Mouse (Mus musculus) CH12.LX (cell line): ENCODE data around the gene Prr15l. TPM values are rescaled to one million over a fixed set of nuclear protein-coding genes. Genes with fewer than 3 reads are reported as not detected.

Experiments
- DNase-seq: peaks from one replicate; pipeline ENCODE4 v3.0.0-alpha.2; 2013; ENCODE audit errors: extremely low read depth
- H3K27ac ChIP-seq: 2 replicates; pipeline ENCODE4 v1.5.1; 2012; ENCODE audit warnings: low read depth, mild to moderate bottlenecking, control low read depth, moderate library complexity; ENCODE audit not compliant: insufficient read depth
- H3K27me3 ChIP-seq: replicated peaks from 2 replicates; pipeline ENCODE3; 2012; ENCODE audit warnings: inconsistent platforms
- H3K36me3 ChIP-seq, 2 experiments: replicated peaks in 1 of 2; 2 replicates each; pipeline versions ENCODE3 to v1.6.1; 2012; ENCODE audit warnings: inconsistent platforms in 1 of 2, low read length in 1 of 2, mild to moderate bottlenecking in 1 of 2, mixed read lengths in 1 of 2, moderate library complexity in 1 of 2; ENCODE audit not compliant: control insufficient read depth in 1 of 2, insufficient read depth in 1 of 2
- H3K4me1 ChIP-seq, 2 experiments: 2 replicates each; pipeline ENCODE4 v1.6.1; 2012; ENCODE audit warnings: inconsistent platforms in 1 of 2, moderate library complexity in 1 of 2; ENCODE audit not compliant: insufficient read depth in 2 of 2, control insufficient read depth in 1 of 2
- H3K4me2 ChIP-seq: 2 replicates; pipeline ENCODE4 v1.6.1; 2012; ENCODE audit warnings: low read depth, mild to moderate bottlenecking, control low read depth; ENCODE audit not compliant: poor library complexity, insufficient read depth, severe bottlenecking
- H3K4me3 ChIP-seq, 3 experiments: fragments of 150-350 bp in 1 of 3; sonication (generic) in 1 of 3; replicated peaks in 1 of 3; 2 replicates each; pipeline versions ENCODE3 to v1.5.1; 2011 to 2012; ENCODE audit warnings: low read depth in 2 of 3, low read length in 2 of 3, mild to moderate bottlenecking in 2 of 3, moderate library complexity in 2 of 3, control low read depth in 1 of 3, improper control_type of control experiment in 1 of 3, inconsistent platforms in 1 of 3, mixed read lengths in 1 of 3; ENCODE audit not compliant: poor library complexity in 1 of 3
- H3K79me2 ChIP-seq: replicated peaks from 2 replicates; pipeline ENCODE4 v1.6.1; 2012; ENCODE audit warnings: mild to moderate bottlenecking, moderate library complexity; ENCODE audit not compliant: control insufficient read depth, poor library complexity, insufficient read depth, severe bottlenecking; ENCODE audit errors: extremely low read depth
- H3K9ac ChIP-seq: 2 replicates; pipeline ENCODE4 v1.6.1; 2012; ENCODE audit warnings: low read depth, mild to moderate bottlenecking, control low read depth, moderate library complexity; ENCODE audit not compliant: insufficient read depth
- H3K9me3 ChIP-seq: replicated peaks from 2 replicates; pipeline ENCODE3; 2012; ENCODE audit warnings: low read length, inconsistent platforms, mixed read lengths
- BHLHE40 ChIP-seq: IDR thresholded peaks from 2 replicates; pipeline ENCODE4 v1.6.1; 2011; ENCODE audit warnings: mild to moderate bottlenecking, low read depth, low read length, improper control_type of control experiment
- CHD1 ChIP-seq: IDR thresholded peaks from 2 replicates; pipeline ENCODE4 v1.6.1; 2012; ENCODE audit warnings: low read depth, low read length, improper control_type of control experiment, inconsistent platforms
- CHD2 ChIP-seq: IDR thresholded peaks from 2 replicates; pipeline ENCODE4 v1.6.1; 2011; ENCODE audit warnings: low read length, improper control_type of control experiment
- CTCF ChIP-seq, 2 experiments: IDR thresholded peaks in 1 of 2; conservative IDR thresholded peaks in 1 of 2; 2 replicates each; pipeline ENCODE4 v1.5.1; 2011 to 2012; ENCODE audit warnings: low read depth in 2 of 2, low read length in 2 of 2, improper control_type of control experiment in 1 of 2, inconsistent platforms in 1 of 2, mild to moderate bottlenecking in 1 of 2, moderate library complexity in 1 of 2
- E2F4 ChIP-seq: IDR thresholded peaks from 2 replicates; pipeline ENCODE4 v1.6.1; 2011; ENCODE audit warnings: low read depth, low read length, improper control_type of control experiment; ENCODE audit not compliant: insufficient replicate concordance
- ELF1 ChIP-seq: IDR thresholded peaks from 2 replicates; pipeline ENCODE4 v1.6.1; 2014; ENCODE audit warnings: low read depth, mild to moderate bottlenecking, inconsistent platforms, low read length, improper control_type of control experiment
- EP300 ChIP-seq: IDR thresholded peaks from 2 replicates; pipeline ENCODE4 v1.6.1; 2011; ENCODE audit warnings: low read length, improper control_type of control experiment
- ETS1 ChIP-seq: conservative IDR thresholded peaks from 2 replicates; pipeline ENCODE4 v1.6.1; 2012; ENCODE audit warnings: low read depth, mild to moderate bottlenecking, inconsistent platforms, low read length, improper control_type of control experiment, moderate library complexity
- GABPA ChIP-seq: IDR thresholded peaks from 2 replicates; pipeline ENCODE4 v1.6.1; 2012; ENCODE audit warnings: low read depth, low read length, improper control_type of control experiment, inconsistent platforms; ENCODE audit not compliant: insufficient replicate concordance
- HCFC1 ChIP-seq: IDR thresholded peaks from 2 replicates; pipeline ENCODE4 v1.6.1; 2012; ENCODE audit warnings: low read depth, mild to moderate bottlenecking, inconsistent platforms, low read length, improper control_type of control experiment
- IRF4 ChIP-seq: IDR thresholded peaks from 2 replicates; pipeline ENCODE4 v1.6.1; 2014; ENCODE audit warnings: low read depth, mild to moderate bottlenecking, inconsistent platforms, low read length, improper control_type of control experiment
- JUN ChIP-seq: IDR thresholded peaks from 2 replicates; pipeline ENCODE4 v1.6.1; 2011; ENCODE audit warnings: low read depth, mild to moderate bottlenecking, low read length, improper control_type of control experiment, moderate library complexity; ENCODE audit not compliant: insufficient read depth
- JUND ChIP-seq: conservative IDR thresholded peaks from 2 replicates; pipeline ENCODE4 v1.6.1; 2011; ENCODE audit warnings: low read depth, low read length, improper control_type of control experiment
- KAT2A ChIP-seq: IDR thresholded peaks from 2 replicates; pipeline ENCODE4 v1.6.1; 2012; ENCODE audit warnings: low read length, improper control_type of control experiment, inconsistent platforms; ENCODE audit not compliant: insufficient replicate concordance
- MAFK ChIP-seq: IDR thresholded peaks from 2 replicates; pipeline ENCODE4 v1.6.1; 2011; ENCODE audit warnings: low read length, improper control_type of control experiment; ENCODE audit not compliant: insufficient replicate concordance
- MAX ChIP-seq: IDR thresholded peaks from 2 replicates; pipeline ENCODE4 v1.6.1; 2011; ENCODE audit warnings: low read length, improper control_type of control experiment
- MAZ ChIP-seq: IDR thresholded peaks from 2 replicates; pipeline ENCODE4 v1.6.1; 2012; ENCODE audit warnings: low read depth, mild to moderate bottlenecking, inconsistent platforms, low read length, improper control_type of control experiment, moderate library complexity
- MEF2A ChIP-seq: IDR thresholded peaks from 2 replicates; pipeline ENCODE4 v1.6.1; 2014; ENCODE audit warnings: low read depth, mild to moderate bottlenecking, inconsistent platforms, low read length, improper control_type of control experiment, borderline replicate concordance
- MXI1 ChIP-seq: IDR thresholded peaks from 2 replicates; pipeline ENCODE4 v1.6.1; 2011; ENCODE audit warnings: mild to moderate bottlenecking, low read depth, low read length, improper control_type of control experiment
- MYC ChIP-seq: IDR thresholded peaks from 2 replicates; pipeline ENCODE4 v1.6.1; 2011; ENCODE audit warnings: low read depth, mild to moderate bottlenecking, improper control_type of control experiment, low read length
- NELFE ChIP-seq: IDR thresholded peaks from 2 replicates; pipeline ENCODE4 v1.6.1; 2011; ENCODE audit warnings: low read depth, low read length, improper control_type of control experiment
- NRF1 ChIP-seq: IDR thresholded peaks from 2 replicates; pipeline ENCODE4 v1.6.1; 2014; ENCODE audit warnings: low read depth, mild to moderate bottlenecking, inconsistent platforms, low read length, improper control_type of control experiment, moderate library complexity
- PAX5 ChIP-seq: IDR thresholded peaks from 2 replicates; pipeline ENCODE4 v1.6.1; 2012; ENCODE audit warnings: low read length, inconsistent platforms, mixed read lengths
- POLR2A ChIP-seq: IDR thresholded peaks from 2 replicates; pipeline ENCODE4 v1.6.1; 2011; ENCODE audit warnings: low read depth, mild to moderate bottlenecking, improper control_type of control experiment, low read length
- POLR2AphosphoS2 ChIP-seq: IDR thresholded peaks from 2 replicates; pipeline ENCODE4 v1.6.1; 2011; ENCODE audit warnings: low read depth, low read length, improper control_type of control experiment
- RAD21 ChIP-seq: IDR thresholded peaks from 2 replicates; pipeline ENCODE4 v1.6.1; 2011; ENCODE audit warnings: low read depth, mild to moderate bottlenecking, low read length, improper control_type of control experiment, moderate library complexity
- RCOR1 ChIP-seq: conservative IDR thresholded peaks from 2 replicates; pipeline ENCODE4 v1.6.1; 2012; ENCODE audit warnings: low read depth, mild to moderate bottlenecking, inconsistent platforms, low read length, improper control_type of control experiment
- SIN3A ChIP-seq: IDR thresholded peaks from 2 replicates; pipeline ENCODE4 v1.6.1; 2012; ENCODE audit warnings: low read length, improper control_type of control experiment, inconsistent platforms
- SMC3 ChIP-seq: IDR thresholded peaks from 2 replicates; pipeline ENCODE4 v1.6.1; 2011; ENCODE audit warnings: low read depth, low read length, improper control_type of control experiment
- TBP ChIP-seq: conservative IDR thresholded peaks from 2 replicates; pipeline ENCODE4 v1.6.1; 2011; ENCODE audit warnings: low read depth, low read length, improper control_type of control experiment
- TCF12 ChIP-seq: IDR thresholded peaks from 2 replicates; pipeline ENCODE4 v1.6.1; 2014; ENCODE audit warnings: low read depth, mild to moderate bottlenecking, inconsistent platforms, low read length, improper control_type of control experiment
- UBTF ChIP-seq: IDR thresholded peaks from 2 replicates; pipeline ENCODE4 v1.6.1; 2012; ENCODE audit warnings: low read depth, mild to moderate bottlenecking, inconsistent platforms, low read length, improper control_type of control experiment, moderate library complexity
- USF1 ChIP-seq: IDR thresholded peaks from 2 replicates; pipeline ENCODE4 v1.6.1; 2014; ENCODE audit warnings: low read depth, mild to moderate bottlenecking, inconsistent platforms, low read length, improper control_type of control experiment
- USF2 ChIP-seq: conservative IDR thresholded peaks from 2 replicates; pipeline ENCODE4 v1.6.1; 2011; ENCODE audit warnings: low read depth, low read length, improper control_type of control experiment
- ZC3H11A ChIP-seq: IDR thresholded peaks from 2 replicates; pipeline ENCODE4 v1.6.1; 2012; ENCODE audit warnings: low read depth, mild to moderate bottlenecking, inconsistent platforms, low read length, improper control_type of control experiment
- ZKSCAN1 ChIP-seq: IDR thresholded peaks from 2 replicates; pipeline ENCODE4 v1.6.1; 2012; ENCODE audit warnings: low read depth, inconsistent platforms, low read length, improper control_type of control experiment, borderline replicate concordance
- ZMIZ1 ChIP-seq: IDR thresholded peaks from 2 replicates; pipeline ENCODE4 v1.6.1; 2012; ENCODE audit warnings: low read depth, mild to moderate bottlenecking, inconsistent platforms, low read length, improper control_type of control experiment
- ZNF384 ChIP-seq: IDR thresholded peaks from 2 replicates; pipeline ENCODE4 v1.6.1; 2012; ENCODE audit warnings: low read depth, low read length, improper control_type of control experiment, inconsistent platforms
- dilution Hi-C: fragments of 300-500 bp; cut with MboI; formaldehyde crosslinking; loops from 2 replicates; pipeline ENCODE4 v1.14.3; 2020; ENCODE audit warnings: low sequenced_read_pairs; ENCODE audit not compliant: extremely low pct_unique_long_range_greater_than_20kb, extremely low pct_ligation_motif_present
- in situ Hi-C: fragments of 300-500 bp; cut with MboI; formaldehyde crosslinking; loops from 3 replicates; pipeline ENCODE4 v1.14.3; 2019; ENCODE audit warnings: low sequenced_read_pairs, low pct_ligation_motif_present, low pct_unique_long_range_greater_than_20kb, mixed read lengths
- polyA plus RNA-seq: library from polyadenylated mRNA; unstranded; fragments of >175 nt; gene quantifications from 2 replicates; pipeline ENCODE4 v1.2.1, GENCODE M21; 2012; ENCODE audit warnings: low read depth; ENCODE audit not compliant: insufficient read length
- total RNA-seq, 2 experiments: library from RNA; depleted of rRNA; stranded (reverse); fragments of 300-350 nt in 1 of 2; fragments of >200 nt in 1 of 2; gene quantifications; 2 replicates each; pipeline ENCODE4 v1.2.3; 2012 to 2014

The Prr15l gene
- total and polyA plus RNA-seq, 3 experiments: 0.08 to 0.31 TPM; not detected in 1

GRCm38 (mm10) chr11:96977606-96978400, 49.9 kb downstream of the Prr15l start:
- no peaks in the 10 kb centered on the region for H3K9me3 ChIP-seq
- peak overlapping the region; percentile 52 for H3K4me2 ChIP-seq
- peaks cover 26 to 63% of the 10 kb centered on the region in 2 experiments for H3K4me1 ChIP-seq
- peaks cover 36% of the 10 kb centered on the region for H3K79me2 ChIP-seq
- TF ChIP-seq USF2: no peak
- TF ChIP-seq SMC3: no peak; the same call in 1 of the 2 replicates
- 0 out of 2 replicates have a peak, but pooled peaks have one; percentile 20 for TF ChIP-seq ETS1
- TF ChIP-seq ELF1: peak; percentile 93
- peak; percentile 80 for TF ChIP-seq MYC
- peak; percentile 97 for TF ChIP-seq TBP
- peak; percentile 99 for TF ChIP-seq CHD2
- no peak for TF ChIP-seq ZC3H11A
- no peak for TF ChIP-seq ZMIZ1
- TF ChIP-seq NELFE: peak; percentile 93
- TF ChIP-seq GABPA: no peak; the same call in 1 of the 2 replicates
- TF ChIP-seq HCFC1: peak; percentile 81
- TF ChIP-seq PAX5: no peak
- peak; percentile 51; the same call in 1 of the 2 replicates for TF ChIP-seq MEF2A
- TF ChIP-seq SIN3A: no peak; the same call in none of the 2 replicates
- no peak for TF ChIP-seq CHD1
- TF ChIP-seq JUN: no peak
- TF ChIP-seq UBTF: no peak
- TF ChIP-seq POLR2A: peak; percentile 87
- TF ChIP-seq RCOR1: 0 out of 2 replicates have a peak, but pooled peaks have one; percentile 33
- peak; percentile 71 for TF ChIP-seq MAX
- no peak for TF ChIP-seq ZNF384
- TF ChIP-seq EP300: no peak
- peak; percentile 96 for TF ChIP-seq KAT2A
- TF ChIP-seq CTCF (conservative IDR thresholded peaks at IDR 0.05 in 1 of 2, IDR thresholded peaks at IDR 0.05 in 1 of 2; ENCODE audit: low read depth in 2 of 2, low read length in 2 of 2): no peak; a peak in 1 of 4 replicates
- TF ChIP-seq MAFK: 0 out of 2 replicates have a peak, but pooled peaks have one; percentile 3
- TF ChIP-seq BHLHE40: no peak
- peak; percentile 62; the same call in 1 of the 2 replicates for TF ChIP-seq IRF4
- peak; percentile 89; the same call in 1 of the 2 replicates for TF ChIP-seq POLR2AphosphoS2
- peak; percentile 87; the same call in 1 of the 2 replicates for TF ChIP-seq TCF12
- TF ChIP-seq MAZ: no peak
- TF ChIP-seq E2F4: peak; percentile 85; the same call in 1 of the 2 replicates
- TF ChIP-seq NRF1: peak; percentile 62
- peak; percentile 88 for TF ChIP-seq MXI1
- TF ChIP-seq RAD21: no peak
- no peak for TF ChIP-seq USF1
- no peak; the same call in 1 of the 2 replicates for TF ChIP-seq JUND
- no peak for TF ChIP-seq ZKSCAN1
- TF ChIP-seq, all 38 proteins: peak for 19
- peak; percentile 100 for DNase-seq
- Histone ChIP-seq H3K4me3 (peak overlapping the region; percentile 78 to 93 (median 91)), H3K27me3 (no peaks in the 10 kb centered on the region), H3K27ac (peak overlapping the region; percentile 65), H3K9ac (peak overlapping the region; percentile 96), H3K36me3 (peaks cover 0 to 20% of the 10 kb centered on the region in 2 experiments)
- dilution Hi-C loops (no loop called here), in situ Hi-C loops (no loop called here)
